In the genomic region with DNA sequence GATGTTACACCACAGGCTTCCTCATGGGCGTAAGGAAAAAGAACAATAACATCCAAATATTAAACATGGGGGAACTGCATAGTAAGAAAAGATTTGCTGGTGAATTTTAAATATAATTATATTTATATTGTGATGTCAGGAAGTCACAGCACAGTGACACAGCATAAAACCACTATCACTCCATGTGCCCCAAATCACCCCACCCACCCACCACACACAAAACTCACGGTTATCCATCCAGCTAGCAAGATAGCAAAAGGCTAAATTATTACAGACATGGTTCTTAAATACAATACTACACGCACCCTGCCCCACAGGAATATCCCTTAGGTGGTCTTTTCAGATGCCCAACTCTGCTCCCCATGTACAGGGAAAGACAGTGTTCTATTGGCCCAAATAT, we compare ENCODE assay signal across 31 mouse cellular contexts.
DNase-seq lines count a peak whose midpoint lies in the region; ATAC-seq lines count a peak whose summit lies in the region.
"Had no signal": no experiment of that assay in that cellular context is flagged by ENCODE, and none has a peak within 500 bp of the region (broad histone marks: within the 10 kb centered on the region; RNA-seq: fewer than 3 reads in every experiment).

No protein-coding gene starts in this region.

- peak overlapping the region; percentile 86 for H3K27ac ChIP-seq in liver, embryonic 13.5 days
- peak overlapping the region; percentile 81 for H3K27ac ChIP-seq in liver, embryonic 16.5 days (ENCODE audit: low read length)
- H3K27ac ChIP-seq: embryonic facial prominence, embryonic 12.5 days; embryonic facial prominence, embryonic 15.5 days; heart, adult 2 months; heart, embryonic 10.5 days; heart, embryonic 13.5 days; hindbrain, embryonic 14.5 days; hindbrain, postnatal 0 days had no signal

- H3K4me3 ChIP-seq in liver, embryonic 13.5 days (replicated peaks): no peak overlapping the region
- no peak overlapping the region for H3K4me3 ChIP-seq in liver, embryonic 16.5 days (ENCODE audit: low read depth, low read length)
- H3K4me3 ChIP-seq: embryonic facial prominence, embryonic 12.5 days; embryonic facial prominence, embryonic 15.5 days; erythroblast, embryonic 14.5 days; heart, adult 2 months; heart, embryonic 10.5 days; heart, embryonic 13.5 days had no signal

- H3K9ac ChIP-seq in liver, embryonic 13.5 days: peak overlapping the region; percentile 40; the same call in 1 of the 2 replicates
- H3K9ac ChIP-seq in liver, embryonic 16.5 days (ENCODE audit: low read depth, low read length): peak overlapping the region; percentile 46; the same call in 1 of the 2 replicates
- H3K9ac ChIP-seq: embryonic facial prominence, embryonic 12.5 days; embryonic facial prominence, embryonic 15.5 days; forebrain, postnatal 0 days; heart, embryonic 13.5 days; hindbrain, embryonic 14.5 days had no signal

- peak; percentile 65 for DNase-seq in c-Kit-positive CD71-positive TER-119-positive erythroid progenitor cells, embryonic 14.5 days (ENCODE audit: low spot score)
- peak; percentile 73 for DNase-seq in liver
- DNase-seq in liver, embryonic 13.5 days: no peak
- DNase-seq in lung, postnatal 4 days: no peak
- no peak for DNase-seq in kidney, postnatal 4 days
- DNase-seq in Muller cell, postnatal 12 days (ENCODE audit: inconsistent ontology term): no peak
- DNase-seq in right cerebral cortex, postnatal 25 days: no peak
- DNase-seq: adrenal gland, adult 8-10 months; adrenal gland, postnatal 25 days; B cell, adult 2 months; cerebellum, adult 2 months; cerebellum, adult 9-11 months; cerebellum, postnatal 25 days; forebrain, postnatal 0 days; gastrocnemius, postnatal 25 days; heart, adult 2 months; heart, postnatal 14 days; heart, postnatal 4 days had no signal

- H3K4me1 ChIP-seq in liver, embryonic 13.5 days (replicated peaks): peaks cover 67% of the 10 kb centered on the region
- peaks cover 41% of the 10 kb centered on the region for H3K4me1 ChIP-seq in liver, embryonic 16.5 days (ENCODE audit: control insufficient read depth, low read depth, low read length)
- H3K4me1 ChIP-seq: embryonic facial prominence, embryonic 12.5 days; embryonic facial prominence, embryonic 15.5 days; heart, embryonic 13.5 days had no signal

- 47% methylated on average over 3 of the region's 3 CpGs for WGBS in liver, embryonic 13.5 days (ENCODE audit: insufficient replicate concordance)
- WGBS in liver, embryonic 16.5 days (ENCODE audit: insufficient replicate concordance): 38% methylated on average over 3 of the region's 3 CpGs

- H3K4me2 ChIP-seq in liver, embryonic 13.5 days: peak overlapping the region; percentile 45
- peak overlapping the region; percentile 45; the same call in 1 of the 2 replicates for H3K4me2 ChIP-seq in liver, embryonic 16.5 days (ENCODE audit: low read depth, low read length)
- H3K4me2 ChIP-seq: embryonic facial prominence, embryonic 12.5 days; embryonic facial prominence, embryonic 15.5 days; heart, embryonic 13.5 days; hindbrain, embryonic 14.5 days had no signal

- H3K27me3 ChIP-seq in liver, embryonic 13.5 days: no peaks in the 10 kb centered on the region
- no peaks in the 10 kb centered on the region for H3K27me3 ChIP-seq in liver, embryonic 16.5 days (ENCODE audit: control insufficient read depth, insufficient read depth, low read depth, low read length)
- H3K27me3 ChIP-seq: CH12.LX; embryonic facial prominence, embryonic 12.5 days; embryonic facial prominence, embryonic 15.5 days; heart, embryonic 13.5 days had no signal

- H3K9me3 ChIP-seq in liver, embryonic 13.5 days (replicated peaks): no peaks in the 10 kb centered on the region
- H3K9me3 ChIP-seq in liver, embryonic 16.5 days (replicated peaks; ENCODE audit: control insufficient read depth, low read length): no peaks in the 10 kb centered on the region
- H3K9me3 ChIP-seq: embryonic facial prominence, embryonic 12.5 days; embryonic facial prominence, embryonic 15.5 days; G1E; heart, embryonic 10.5 days; heart, embryonic 13.5 days had no signal

- no peaks in the 10 kb centered on the region for H3K36me3 ChIP-seq in liver, embryonic 13.5 days
- no peaks in the 10 kb centered on the region for H3K36me3 ChIP-seq in liver, embryonic 16.5 days (ENCODE audit: control insufficient read depth, insufficient read depth)
- H3K36me3 ChIP-seq: embryonic facial prominence, embryonic 12.5 days; embryonic facial prominence, embryonic 15.5 days; heart, embryonic 10.5 days had no signal

- ATAC-seq in liver, embryonic 13.5 days (ENCODE audit: low read depth): peak; percentile 56
- ATAC-seq in liver, embryonic 16.5 days (ENCODE audit: low read depth): peak; percentile 56
- ATAC-seq: activated CD4-positive, CD25-positive, alpha-beta regulatory T cell, adult 4 months; forebrain, embryonic 14.5 days; forebrain, postnatal 0 days; hindbrain, postnatal 0 days; inflammation-experienced regulatory T-cells, adult 6 months had no signal

Comparison
In these comparisons a context has a peak if more than half of its experiments do, and no peak if none do; other contexts are left out.
1. DNase-seq: peak in c-Kit-positive CD71-positive TER-119-positive erythroid progenitor cells, embryonic 14.5 days (single experiment) and liver (single experiment); none in liver, embryonic 13.5 days (single experiment), lung, postnatal 4 days (0 of 2), kidney, postnatal 4 days (0 of 2), Muller cell, postnatal 12 days (single experiment) and right cerebral cortex, postnatal 25 days (single experiment).